Mouse (Mus musculus): ENCODE measurements at regions not wholly inside any gene's neighbourhood (a gene's known extent, or its start where the extent isn't known, plus 50 kb on each side); places are given as distances from the start of the nearest gene placed in this dataset.

DNA sequence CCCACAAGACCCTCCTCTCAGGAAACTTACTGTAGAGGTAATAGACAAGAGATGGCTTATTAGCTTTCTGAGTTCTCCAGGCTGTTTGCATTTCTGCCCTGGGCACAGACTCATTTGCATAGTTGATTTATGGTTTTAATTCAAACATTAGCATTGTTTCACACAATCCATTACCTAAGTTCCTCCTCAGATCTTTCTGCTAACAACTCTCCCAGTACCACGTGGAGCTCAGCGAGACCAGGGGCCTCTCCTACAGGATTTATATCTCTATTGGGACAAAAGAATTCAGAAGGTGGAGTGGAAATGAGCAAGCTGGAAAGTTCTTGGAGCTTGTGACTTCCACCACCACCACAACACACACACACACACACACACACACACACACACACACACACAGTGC lies 396.8 kb downstream of the Adra2a start:
- no peak for ATAC-seq (ENCODE audit: insufficient number of reproducible peaks, low FRiP score, low TSS enrichment)

- no peak for ATAC-seq (ENCODE audit: insufficient number of reproducible peaks, low FRiP score, low TSS enrichment)
Measured at GRCm38 (mm10) chr19:54460426-54461170, 416.6 kb downstream of the Adra2a start.

DNA sequence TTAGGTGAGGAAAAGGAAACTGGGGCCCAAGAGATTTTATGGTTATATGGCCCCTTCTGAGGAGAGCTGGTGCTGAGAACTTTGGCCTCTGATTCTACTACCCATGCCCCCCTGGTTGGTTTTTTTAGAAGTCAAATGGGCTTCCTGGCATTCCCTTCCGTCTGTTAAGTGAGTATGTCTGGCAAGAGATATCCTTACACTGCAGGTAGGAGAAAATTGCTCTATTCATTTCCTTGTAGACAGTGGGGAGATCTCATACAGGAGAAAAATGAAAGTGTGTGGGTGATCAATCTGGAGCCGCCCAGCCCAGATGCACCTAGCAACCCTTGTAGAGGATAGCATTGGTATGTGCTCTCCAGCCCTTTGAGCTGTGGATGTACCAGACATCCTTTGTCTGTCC lies 418.5 kb downstream of the Adra2a start:
- no peak for ATAC-seq (ENCODE audit: insufficient number of reproducible peaks, low FRiP score, low TSS enrichment)

GRCm38 (mm10) chr19:54470034-54470433 lies 426.1 kb downstream of the Adra2a start:
- ATAC-seq (ENCODE audit: insufficient number of reproducible peaks, low FRiP score, low TSS enrichment): no peak

DNA sequence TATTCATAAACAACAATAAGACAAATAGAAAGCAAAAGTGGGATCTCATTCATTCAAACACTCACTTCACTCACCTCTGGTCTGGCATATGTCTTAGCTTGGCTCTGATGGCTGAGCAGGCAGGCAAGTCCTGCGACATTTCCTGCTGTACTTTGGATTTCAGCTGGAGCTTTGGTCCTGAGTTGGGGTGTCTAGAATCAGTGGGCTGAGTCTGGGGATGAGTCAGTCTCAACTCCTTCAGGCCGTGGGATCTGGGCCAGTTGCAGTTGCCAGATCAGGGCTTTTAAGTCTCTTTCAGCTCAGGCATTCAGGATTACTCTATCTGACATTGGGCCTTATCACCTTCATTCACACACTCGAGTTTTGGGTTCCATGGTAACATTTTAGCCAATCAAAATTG lies 454.1 kb downstream of the Adra2a start:
- no peak for ATAC-seq (ENCODE audit: insufficient number of reproducible peaks, low FRiP score, low TSS enrichment)

GRCm38 (mm10) chr19:54533858-54534257 lies 489.9 kb downstream of the Adra2a start:
- no peak for ATAC-seq (ENCODE audit: insufficient number of reproducible peaks, low FRiP score, low TSS enrichment)

- no peak for ATAC-seq (ENCODE audit: insufficient number of reproducible peaks, low FRiP score, low TSS enrichment)
Measured at GRCm38 (mm10) chr19:54555351-54555750, 511.4 kb downstream of the Adra2a start.

- ATAC-seq (ENCODE audit: insufficient number of reproducible peaks, low FRiP score, low TSS enrichment): no peak
Measured at GRCm38 (mm10) chr19:54557984-54558383, 514.0 kb downstream of the Adra2a start.

- ATAC-seq (ENCODE audit: insufficient number of reproducible peaks, low FRiP score, low TSS enrichment): no peak
Measured at GRCm38 (mm10) chr19:54583574-54583973, 539.6 kb downstream of the Adra2a start.

- ATAC-seq (ENCODE audit: insufficient number of reproducible peaks, low FRiP score, low TSS enrichment): no peak
Measured at GRCm38 (mm10) chr19:54584687-54585237, 540.8 kb downstream of the Adra2a start.

DNA sequence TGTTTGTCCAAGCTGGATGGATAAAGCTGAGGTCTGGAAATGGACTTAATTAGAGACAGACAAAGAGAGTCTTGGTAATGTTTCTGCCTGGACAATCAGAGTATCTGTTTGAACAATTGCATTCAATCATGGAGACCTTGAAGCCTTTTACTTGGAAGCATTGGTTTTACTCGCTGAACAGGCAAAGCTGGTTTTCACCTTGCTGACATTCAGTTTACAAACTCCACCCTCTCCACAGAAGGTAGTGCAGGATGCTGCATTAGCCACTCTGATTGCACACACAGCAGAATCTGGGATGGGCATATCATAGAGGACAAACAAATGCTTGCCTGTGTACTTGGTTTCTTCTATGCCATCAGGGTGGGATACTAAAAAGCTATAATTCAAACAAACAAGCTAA lies 541.4 kb downstream of the Adra2a start:
- no peak for ATAC-seq (ENCODE audit: insufficient number of reproducible peaks, low FRiP score, low TSS enrichment)

DNA sequence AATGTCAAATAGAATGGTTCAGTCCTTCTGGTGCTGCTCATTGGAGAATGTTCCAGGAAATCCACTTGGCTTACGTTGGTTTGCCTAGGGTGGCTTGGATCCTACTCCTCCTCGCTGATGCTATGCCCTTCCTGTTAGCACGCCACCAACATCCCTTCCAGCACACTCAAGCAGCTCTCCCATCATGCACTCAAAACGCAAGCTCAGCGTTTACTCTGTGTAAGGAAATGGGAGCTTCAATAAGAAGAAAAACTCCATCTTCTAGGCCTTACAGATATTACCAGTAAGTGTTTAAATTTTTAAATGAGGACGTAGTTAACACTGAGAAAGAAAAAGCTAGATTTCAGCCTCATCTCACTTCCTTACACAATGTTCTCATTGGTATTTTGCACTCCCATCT lies 523.7 kb downstream of the Gpam start:
- no peak for ATAC-seq (ENCODE audit: insufficient number of reproducible peaks, low FRiP score, low TSS enrichment)

DNA sequence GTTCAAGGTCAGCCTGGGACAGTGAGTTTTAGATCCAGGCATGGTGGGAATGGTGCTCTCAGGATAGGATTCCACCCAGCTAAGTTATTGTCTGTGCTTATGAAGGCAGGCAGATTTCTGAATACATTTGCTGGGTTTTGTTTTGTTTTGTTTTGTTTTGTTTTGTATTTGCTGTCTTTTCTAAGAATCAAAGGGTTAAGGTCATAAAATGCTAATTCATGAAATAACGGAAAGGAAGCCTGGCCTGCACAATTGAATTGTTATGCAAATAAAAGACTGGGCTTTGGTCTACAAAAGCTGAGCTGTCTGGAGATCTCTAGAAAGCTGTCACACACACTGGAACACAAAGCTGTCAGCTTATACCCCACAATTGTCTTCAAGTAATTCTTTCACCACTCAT lies 521.7 kb downstream of the Gpam start:
- no peak for ATAC-seq (ENCODE audit: insufficient number of reproducible peaks, low FRiP score, low TSS enrichment)

DNA sequence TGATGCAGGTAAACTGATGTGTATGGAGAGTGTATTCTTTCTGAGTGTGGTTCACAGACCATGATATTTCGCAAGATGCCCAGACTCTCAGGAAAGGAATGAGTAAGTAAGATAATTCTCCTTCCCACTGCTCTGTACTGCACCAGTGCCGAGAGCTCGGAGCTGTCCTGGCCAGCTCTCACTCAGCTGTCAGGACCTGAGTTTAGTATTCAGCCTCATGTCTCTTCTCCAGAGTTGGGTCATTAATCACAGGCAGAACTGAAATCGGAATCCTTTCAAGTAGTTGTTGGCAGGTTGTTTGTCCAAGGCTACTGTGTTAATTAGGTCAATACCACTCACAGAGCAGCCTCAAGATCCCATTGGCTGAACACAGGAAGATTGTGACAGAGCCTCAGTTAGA lies 510.1 kb downstream of the Gpam start:
- ATAC-seq (ENCODE audit: insufficient number of reproducible peaks, low FRiP score, low TSS enrichment): no peak

All from cerebellum, adult (tissue).